ENCODE assay signal across 26 mouse cellular contexts in genomic region chr16:23369124-23369523, GRCm38 (mm10). TPM values are rescaled to one million over a fixed set of nuclear protein-coding genes. Genes with fewer than 3 reads are reported as not detected.
"Had no signal": no experiment of that assay in that cellular context is flagged by ENCODE, and none has a peak within 500 bp of the region (broad histone marks: within the 10 kb centered on the region; RNA-seq: fewer than 3 reads in every experiment).

No protein-coding gene starts in this region.

- H3K4me2 ChIP-seq: lung, embryonic 14.5 days; midbrain, embryonic 12.5 days; neural tube, embryonic 13.5 days; neural tube, embryonic 15.5 days had no signal

- H3K36me3 ChIP-seq: midbrain, embryonic 10.5 days; midbrain, embryonic 12.5 days; neural tube, embryonic 13.5 days; neural tube, embryonic 15.5 days had no signal

- H3K4me1 ChIP-seq: midbrain, embryonic 10.5 days; midbrain, embryonic 12.5 days; neural tube, embryonic 13.5 days; neural tube, embryonic 15.5 days had no signal

- H3K27ac ChIP-seq: liver, embryonic 14.5 days; midbrain, embryonic 10.5 days; midbrain, embryonic 12.5 days; neural tube, embryonic 13.5 days; neural tube, embryonic 15.5 days had no signal

- ATAC-seq: midbrain, embryonic 16.5 days had no signal

- H3K9me3 ChIP-seq: midbrain, embryonic 10.5 days; midbrain, embryonic 12.5 days; neural tube, embryonic 13.5 days; neural tube, embryonic 15.5 days had no signal

- DNase-seq: lung, adult 18-20 months; lung, embryonic 14.5 days; midbrain, embryonic 14.5 days; retina, postnatal 1 day; right cerebral cortex, adult 18-20 months; right cerebral cortex, postnatal 25 days; right cerebral cortex, postnatal 4 days; spleen, adult 18-20 months; thymus, adult 18-20 months; thymus, postnatal 14 days; thymus, postnatal 36 days had no signal

- H3K27me3 ChIP-seq: midbrain, embryonic 12.5 days; neural tube, embryonic 13.5 days; neural tube, embryonic 15.5 days had no signal

- H3K9ac ChIP-seq: liver, embryonic 14.5 days; lung, embryonic 14.5 days; midbrain, embryonic 12.5 days; neural tube, embryonic 13.5 days; neural tube, embryonic 15.5 days had no signal

- H3K4me3 ChIP-seq: midbrain, embryonic 10.5 days; midbrain, embryonic 12.5 days; myocyte; neural tube, embryonic 13.5 days; neural tube, embryonic 15.5 days had no signal

RNA-seq across cellular contexts. Expression of gene Rtp1, which starts 59.8 kb away (rescaled TPM):
- total RNA-seq: megakaryocyte, adult 5-6 weeks; megakaryocyte-erythroid progenitor cell, adult 5-6 weeks had no signal
- polyA plus RNA-seq: liver, embryonic 14.5 days; liver, embryonic 16.5 days; lung, embryonic 14.5 days; lung, embryonic 16.5 days; midbrain, embryonic 10.5 days; midbrain, embryonic 12.5 days; midbrain, embryonic 14.5 days; myocyte; neural tube, embryonic 11.5 days; neural tube, embryonic 15.5 days; small intestine, adult 2 months; stomach, embryonic 14.5 days; thymus, postnatal 0 days had no signal
